Mouse (Mus musculus) urinary bladder, postnatal 36 days (tissue): ENCODE measurements around the gene Gm5916.

Experiments
- DNase-seq, 2 experiments: peaks; one replicate each; pipeline ENCODE4 v3.0.0; 2022; ENCODE audit warnings: low spot score in 2 of 2, mixed read lengths in 1 of 2

The Gm5916 gene

DNA sequence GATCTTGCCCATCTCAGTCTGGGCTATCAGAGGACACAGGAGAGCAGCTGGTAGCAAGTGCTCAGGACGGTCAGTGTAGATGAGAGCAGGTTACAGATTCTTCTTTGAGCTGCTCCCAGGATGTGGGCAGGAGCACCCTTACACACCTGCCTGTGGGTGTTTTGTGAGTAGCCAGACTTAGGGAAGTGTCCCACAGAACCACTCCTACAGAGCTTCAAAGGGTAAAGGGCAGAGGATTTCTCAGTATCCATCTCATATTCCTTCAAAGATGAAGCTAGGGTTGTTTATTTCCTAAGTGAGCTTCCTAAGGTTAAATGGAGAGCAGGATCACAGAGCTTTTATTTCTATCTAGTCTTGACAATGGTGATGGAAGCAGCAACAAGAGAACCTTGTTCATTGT lies at the start of gene Gm5916:
Gm5916 (minus strand) TSS at position 101 of the 400 bp plus-strand sequence.
- DNase-seq: no peak
